Mouse (Mus musculus) myocyte (in vitro differentiated cells): ENCODE measurements around the gene Gnb5.

Source experiments
- POLR2AphosphoS2 ChIP-seq: IDR thresholded peaks from one replicate; pipeline ENCODE4 v1.6.1; 2011; ENCODE audit warnings: low read depth, control low read depth; ENCODE audit not compliant: insufficient read length
- TCF12 ChIP-seq: IDR thresholded peaks from one replicate; pipeline ENCODE4 v1.6.1; 2011; ENCODE audit warnings: mild to moderate bottlenecking, control low read depth; ENCODE audit not compliant: poor library complexity, insufficient read depth, severe bottlenecking
- USF1 ChIP-seq: IDR thresholded peaks from one replicate; pipeline ENCODE4 v1.6.1; 2011; ENCODE audit warnings: low read depth, mild to moderate bottlenecking, control low read depth, moderate library complexity

DNA sequence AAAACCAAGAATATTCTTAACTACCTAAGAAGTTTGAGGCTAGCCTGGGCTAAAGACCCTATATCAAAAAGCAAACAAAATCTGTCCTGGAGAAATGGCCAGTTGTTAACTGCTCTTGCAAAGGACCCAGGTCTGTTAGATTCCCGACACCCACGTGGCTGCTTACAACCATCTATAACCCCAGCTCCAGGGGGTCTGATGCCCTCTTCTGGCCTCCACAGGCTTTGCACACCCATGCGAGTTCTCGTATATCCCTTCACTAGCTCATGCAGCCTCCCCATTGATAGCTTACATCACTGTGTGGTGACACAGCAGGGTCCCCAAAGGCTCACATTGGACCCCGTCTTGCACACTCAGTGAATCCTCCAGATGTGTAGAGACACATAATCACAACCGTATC, 20.7 kb upstream of the Gnb5 start:
- TF ChIP-seq TCF12 = no peak
- TF ChIP-seq POLR2AphosphoS2 = no peak
- TF ChIP-seq USF1 = no peak
